Mouse (Mus musculus): ENCODE measurements around the gene Acot13. TPM values are rescaled to one million over a fixed set of nuclear protein-coding genes. Genes with fewer than 3 reads are reported as not detected.

The Acot13 gene
- total RNA-seq (2023) = 10 to 100 TPM; 20.7 to 21.5 TPM

GRCm38 (mm10) chr13:24831353-24832130 lies at the start of gene Acot13, which contains the start of gene Tdp2:
Acot13 (minus strand) TSS chr13:24831540.
Tdp2 (plus strand) TSS chr13:24831679.

GRCm38 (mm10) chr13:24844983-24845955 lies 13.9 kb upstream of the Acot13 start, which contains the start of gene D130043K22Rik:
D130043K22Rik (plus strand) TSS chr13:24845135.

GRCm38 (mm10) chr13:24801308-24801921 lies 29.9 kb downstream of the Acot13 start, which contains the start of gene BC005537:
BC005537 (plus strand) TSS chr13:24801657.

Other genes with a start within 250 kb of the Acot13 start
- 100 to 1,000 TPM; 682 to 739 TPM for gene Ripor2, start 249.4 kb downstream of the Acot13 start, total RNA-seq (2023)
- gene Armh2, start 90.3 kb downstream of the Acot13 start, total RNA-seq (2023) = 1 to 10 TPM; 3.1 to 4.4 TPM
- gene Gmnn, start 69.6 kb downstream of the Acot13 start, total RNA-seq (2023) = 10 to 100 TPM in 1 of 2 experiments, 1 to 10 TPM in 1; 7.8 to 10.7 TPM
- 100 to 1,000 TPM; 171 to 185 TPM for gene BC005537, start 29.9 kb downstream of the Acot13 start, total RNA-seq (2023)
- 10 to 100 TPM; 68.7 to 86.6 TPM for gene Tdp2, start 139 bp upstream of the Acot13 start, total RNA-seq (2023)
- gene D130043K22Rik, start 13.6 kb upstream of the Acot13 start, total RNA-seq (2023) = under 1 TPM in 1 of 2 experiments, not detected in 1; 0.61 TPM
- 1 to 10 TPM; 1.2 to 2.0 TPM for gene Aldh5a1, start 106.1 kb upstream of the Acot13 start, total RNA-seq (2023)
- under 1 TPM; 0.09 to 0.18 TPM for gene Gpld1, start 111.6 kb upstream of the Acot13 start, total RNA-seq (2023)
- gene Mrs2, start 188.8 kb upstream of the Acot13 start, total RNA-seq (2023) = 10 to 100 TPM; 42.4 to 45.4 TPM
- gene Dcdc2a, start 224.5 kb upstream of the Acot13 start, total RNA-seq (2023) = not detected